Comparison of ENCODE assay signal across 16 mouse cellular contexts in the genomic region with DNA sequence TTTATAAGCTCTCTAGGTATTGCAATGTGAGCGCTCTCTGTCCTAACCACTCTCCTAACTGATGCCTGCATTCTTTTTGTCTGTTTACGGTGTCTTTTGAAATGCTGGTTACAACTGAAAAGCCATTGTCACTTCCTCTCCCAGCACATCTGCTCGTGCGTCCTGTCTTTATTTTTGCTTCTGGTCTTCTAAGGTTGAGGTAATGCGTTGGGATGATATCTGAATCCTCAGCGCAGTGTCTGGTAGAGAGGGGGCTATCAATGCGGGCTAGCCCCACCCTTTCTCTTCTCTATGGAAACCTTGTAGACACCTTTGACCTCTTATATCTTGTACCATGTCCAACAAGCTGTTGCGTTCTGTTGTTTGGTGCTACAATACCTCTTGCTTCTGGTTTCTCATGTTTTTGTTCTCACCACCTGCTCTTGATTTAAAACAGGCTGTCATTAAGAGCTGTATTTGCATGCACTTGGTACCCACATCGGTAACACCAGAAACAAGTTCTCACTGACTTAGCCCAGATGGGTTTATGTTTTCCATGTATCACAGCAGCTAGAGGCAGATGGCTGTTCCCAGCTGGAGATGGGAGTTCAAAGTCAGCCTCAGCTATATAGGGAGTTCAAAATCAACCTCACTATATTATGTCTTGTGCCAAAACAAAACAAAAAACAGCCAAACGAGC. TPM values are rescaled to one million over a fixed set of nuclear protein-coding genes. Genes with fewer than 3 reads are reported as not detected.
A peak's percentile ranks its signal among the peaks of the same experiment; 100 is the strongest.
DNase-seq lines count a peak whose midpoint lies in the region; ATAC-seq lines count a peak whose summit lies in the region.
"Had no signal": no experiment of that assay in that cellular context is flagged by ENCODE, and none has a peak within 500 bp of the region (broad histone marks: within the 10 kb centered on the region; RNA-seq: fewer than 3 reads in every experiment).

No protein-coding gene starts in this region.

- H3K27ac ChIP-seq in hindbrain, embryonic 11.5 days (ENCODE audit: low read depth, low read length): no peak overlapping the region
- H3K27ac ChIP-seq in hindbrain, embryonic 13.5 days: no peak overlapping the region
- no peak overlapping the region for H3K27ac ChIP-seq in forebrain, embryonic 14.5 days (ENCODE audit: low read depth, low read length)
- H3K27ac ChIP-seq: liver, embryonic 13.5 days had no signal

- peak; percentile 9 for DNase-seq in hindbrain, embryonic 11.5 days (ENCODE audit: low spot score)
- DNase-seq in 416B (ENCODE audit: low read depth): peak; percentile 17
- DNase-seq in forebrain, embryonic 14.5 days (ENCODE audit: low spot score): peak; percentile 46
- peak; percentile 21 for DNase-seq in naive thymus-derived CD4-positive, alpha-beta T cell, adult 2 months (ENCODE audit: low read depth)
- DNase-seq in lung, postnatal 25 days (ENCODE audit: low spot score): no peak
- DNase-seq in MN1 (ENCODE audit: low spot score): no peak
- DNase-seq: adrenal gland, postnatal 36 days; cerebellum, adult 11 months; heart, postnatal 14 days; kidney, postnatal 14 days; liver, embryonic 13.5 days; lung, postnatal 14 days; right cerebral cortex, postnatal 25 days had no signal

- no peak overlapping the region for H3K4me2 ChIP-seq in hindbrain, embryonic 11.5 days (replicated peaks; ENCODE audit: low read depth, low read length)
- H3K4me2 ChIP-seq in hindbrain, embryonic 13.5 days: no peak overlapping the region
- H3K4me2 ChIP-seq in forebrain, embryonic 14.5 days (ENCODE audit: low read length): no peak overlapping the region
- H3K4me2 ChIP-seq: liver, embryonic 13.5 days had no signal

- H3K4me3 ChIP-seq in hindbrain, embryonic 11.5 days (ENCODE audit: low read depth, low read length): no peak overlapping the region
- H3K4me3 ChIP-seq in hindbrain, embryonic 13.5 days: no peak overlapping the region
- H3K4me3 ChIP-seq in forebrain, embryonic 14.5 days (ENCODE audit: low read depth, low read length): no peak overlapping the region
- H3K4me3 ChIP-seq: liver, embryonic 13.5 days had no signal

- no peak overlapping the region for H3K9ac ChIP-seq in hindbrain, embryonic 11.5 days (ENCODE audit: low read depth, low read length)
- no peak overlapping the region for H3K9ac ChIP-seq in hindbrain, embryonic 13.5 days
- no peak overlapping the region for H3K9ac ChIP-seq in forebrain, embryonic 14.5 days (ENCODE audit: low read length)
- H3K9ac ChIP-seq: liver, embryonic 13.5 days had no signal

- H3K9me3 ChIP-seq in hindbrain, embryonic 11.5 days (ENCODE audit: control insufficient read depth, low read length): no peaks in the 10 kb centered on the region
- no peaks in the 10 kb centered on the region for H3K9me3 ChIP-seq in hindbrain, embryonic 13.5 days
- no peaks in the 10 kb centered on the region for H3K9me3 ChIP-seq in forebrain, embryonic 14.5 days (replicated peaks; ENCODE audit: control insufficient read depth, low read length)
- H3K9me3 ChIP-seq: G1E; liver, embryonic 13.5 days had no signal

- H3K27me3 ChIP-seq in hindbrain, embryonic 11.5 days (ENCODE audit: control insufficient read depth, insufficient read depth, low read length): no peaks in the 10 kb centered on the region
- no peaks in the 10 kb centered on the region for H3K27me3 ChIP-seq in hindbrain, embryonic 13.5 days
- H3K27me3 ChIP-seq in forebrain, embryonic 14.5 days (replicated peaks; ENCODE audit: control insufficient read depth, insufficient read depth, low read length): no peaks in the 10 kb centered on the region
- H3K27me3 ChIP-seq: liver, embryonic 13.5 days had no signal

- no peaks in the 10 kb centered on the region for H3K36me3 ChIP-seq in hindbrain, embryonic 11.5 days (ENCODE audit: control insufficient read depth, insufficient read depth, low read length)
- no peaks in the 10 kb centered on the region for H3K36me3 ChIP-seq in hindbrain, embryonic 13.5 days
- H3K36me3 ChIP-seq in forebrain, embryonic 14.5 days (ENCODE audit: control insufficient read depth, insufficient read depth, low read length): no peaks in the 10 kb centered on the region
- H3K36me3 ChIP-seq: G1E; liver, embryonic 13.5 days had no signal

- ATAC-seq in hindbrain, embryonic 11.5 days (ENCODE audit: low FRiP score): no peak; the same call in 1 of the 2 replicates
- no peak for ATAC-seq in hindbrain, embryonic 13.5 days (ENCODE audit: low FRiP score)
- peak; percentile 55; the same call in 1 of the 2 replicates for ATAC-seq in forebrain, embryonic 14.5 days
- ATAC-seq: intestine, embryonic 16.5 days had no signal

- WGBS in hindbrain, embryonic 11.5 days: 62% methylated on average over 10 of the region's 10 CpGs
- 57% methylated on average over 10 of the region's 10 CpGs for WGBS in hindbrain, embryonic 13.5 days
- 67% methylated on average over 10 of the region's 10 CpGs for WGBS in forebrain, embryonic 14.5 days

- H3K4me1 ChIP-seq in hindbrain, embryonic 11.5 days (replicated peaks; ENCODE audit: control insufficient read depth, insufficient read depth, low read length): no peaks in the 10 kb centered on the region
- H3K4me1 ChIP-seq in hindbrain, embryonic 13.5 days (replicated peaks): no peaks in the 10 kb centered on the region; the same call in 1 of the 2 replicates
- no peaks in the 10 kb centered on the region for H3K4me1 ChIP-seq in forebrain, embryonic 14.5 days (ENCODE audit: control insufficient read depth, insufficient read depth, low read length)
- H3K4me1 ChIP-seq: liver, embryonic 13.5 days had no signal

RNA-seq across cellular contexts. Expression of a gene that starts 35.1 kb away (rescaled TPM):
- 4.0 and 4.3 TPM in 2 replicates for polyA plus RNA-seq in hindbrain, embryonic 11.5 days (2014; fragmentation: Nextera tagmentation; extraction: Ambion mirVana)
- polyA plus RNA-seq in hindbrain, embryonic 13.5 days (2015; fragmentation: Nextera tagmentation; extraction: Ambion mirVana): 2.6 and 3.5 TPM in 2 replicates
- 2.6 and 2.7 TPM in 2 replicates for polyA plus RNA-seq in forebrain, embryonic 14.5 days (2014; fragmentation: Nextera tagmentation; extraction: Ambion mirVana)
- polyA plus RNA-seq: G1E had no signal

Comparison
In these comparisons a context has a peak if more than half of its experiments do, and no peak if none do; other contexts are left out.
1. DNase-seq: peak in hindbrain, embryonic 11.5 days (single experiment), 416B (single experiment), forebrain, embryonic 14.5 days (single experiment) and naive thymus-derived CD4-positive, alpha-beta T cell, adult 2 months (single experiment); none in lung, postnatal 25 days (single experiment) and MN1 (single experiment).